Mouse (Mus musculus): ENCODE measurements around the gene Atp2a2. TPM values are rescaled to one million over a fixed set of nuclear protein-coding genes. Genes with fewer than 3 reads are reported as not detected.

Atp2a2 gene
- total and polyA plus RNA-seq, 3 experiments = 61.6 to 158 (median 80.9) TPM

DNA sequence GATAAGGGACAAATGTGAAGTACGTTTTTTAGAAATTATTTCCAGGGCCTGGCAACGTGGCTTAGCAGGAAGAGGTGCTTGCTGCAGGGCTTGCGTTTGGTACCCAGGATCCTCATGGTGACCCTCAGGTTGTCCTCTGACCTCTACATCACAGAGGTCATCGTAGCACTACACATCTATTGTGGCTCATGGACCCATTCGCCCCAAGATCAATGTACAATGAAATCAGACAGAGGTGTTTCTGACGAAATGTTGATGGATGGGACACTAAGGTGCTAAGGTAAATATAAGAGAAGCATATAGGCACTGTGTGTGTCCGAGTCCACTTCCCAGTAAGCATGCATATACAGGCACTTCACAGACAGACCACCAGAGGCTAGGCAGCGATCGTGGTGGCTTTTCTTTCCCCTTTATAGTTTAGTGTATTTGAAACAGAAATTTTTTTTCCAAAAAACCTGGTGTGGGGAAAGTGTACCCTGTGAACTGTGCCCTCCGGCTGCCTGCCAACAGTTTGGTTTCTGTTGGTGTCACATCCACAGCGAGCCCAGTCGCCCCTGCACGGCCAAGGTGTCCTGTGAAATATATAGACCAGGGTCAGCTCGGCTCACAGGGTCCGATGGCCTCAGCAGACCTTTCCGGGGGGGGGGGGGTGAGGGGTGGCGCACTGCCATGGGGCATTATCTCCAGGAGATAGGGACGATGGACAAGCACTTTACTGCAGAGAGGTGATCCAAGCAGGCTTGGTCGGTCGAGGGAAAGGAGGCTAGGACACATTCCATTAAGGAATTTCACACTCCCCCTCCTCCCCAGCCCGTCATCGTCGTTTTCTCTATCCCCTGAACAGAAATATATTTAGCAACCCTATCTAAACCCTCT is 18.5 kb upstream of the Atp2a2 start:
- Histone ChIP-seq H3K9ac (ENCODE audit: insufficient read depth, low read depth) (no peak overlapping the region), H3K4me1 (ENCODE audit: control insufficient read depth in 1 of 2, insufficient read depth in 2 of 2) (peaks cover 3 to 21% of the 10 kb centered on the region in 2 experiments; a peak in 3 of 4 replicates), H3K36me3 (replicated peaks in 1 of 2; ENCODE audit: control insufficient read depth in 1 of 2, insufficient read depth in 1 of 2, low read length in 1 of 2) (no peaks in the 10 kb centered on the region), H3K9me3 (replicated peaks; ENCODE audit: low read length) (no peaks in the 10 kb centered on the region), H3K27me3 (replicated peaks) (peaks cover 7% of the 10 kb centered on the region), H3K4me2 (ENCODE audit: insufficient read depth, low read depth, poor library complexity, severe bottlenecking) (no peak overlapping the region), H3K4me3 (replicated peaks in 1 of 3; ENCODE audit: low read depth in 2 of 3, low read length in 2 of 3, poor library complexity in 1 of 3) (no peak overlapping the region), H3K79me2 (replicated peaks; ENCODE audit: control insufficient read depth, extremely low read depth, insufficient read depth, poor library complexity, severe bottlenecking) (no peaks in the 10 kb centered on the region), H3K27ac (ENCODE audit: insufficient read depth, low read depth) (no peak overlapping the region)
- dilution Hi-C loops (cut with MboI; ENCODE audit: extremely low pct_ligation_motif_present, extremely low pct_unique_long_range_greater_than_20kb, low sequenced_read_pairs) = no loop called here
- in situ Hi-C loops (cut with MboI; ENCODE audit: low pct_ligation_motif_present, low pct_unique_long_range_greater_than_20kb, low sequenced_read_pairs) = loop anchor here (25.0 kb wide), 1 partner anchor 92 kb away; the partner anchor contains the start of gene Ift81
- TF ChIP-seq ZMIZ1 (IDR thresholded peaks at IDR 0.05; ENCODE audit: low read depth, low read length) = no peak
- TF ChIP-seq CTCF (conservative IDR thresholded peaks at IDR 0.05 in 1 of 2, IDR thresholded peaks at IDR 0.05 in 1 of 2; ENCODE audit: low read depth in 2 of 2, low read length in 2 of 2) = no peak
- no peak for TF ChIP-seq NRF1 (IDR thresholded peaks at IDR 0.05; ENCODE audit: low read depth, low read length)
- TF ChIP-seq ZC3H11A (IDR thresholded peaks at IDR 0.05; ENCODE audit: low read depth, low read length) = no peak
- TF ChIP-seq MXI1 (IDR thresholded peaks at IDR 0.05; ENCODE audit: low read depth, low read length) = no peak
- no peak for TF ChIP-seq BHLHE40 (IDR thresholded peaks at IDR 0.05; ENCODE audit: low read depth, low read length)
- TF ChIP-seq MAX (IDR thresholded peaks at IDR 0.05; ENCODE audit: low read length) = no peak
- no peak for TF ChIP-seq RAD21 (IDR thresholded peaks at IDR 0.05; ENCODE audit: low read depth, low read length)
- TF ChIP-seq UBTF (IDR thresholded peaks at IDR 0.05; ENCODE audit: low read depth, low read length) = no peak
- no peak for TF ChIP-seq CHD1 (IDR thresholded peaks at IDR 0.05; ENCODE audit: low read depth, low read length)
- TF ChIP-seq POLR2A (IDR thresholded peaks at IDR 0.05; ENCODE audit: low read depth, low read length) = no peak
- TF ChIP-seq MAFK (IDR thresholded peaks at IDR 0.05; ENCODE audit: insufficient replicate concordance, low read length) = no peak
- no peak for TF ChIP-seq IRF4 (IDR thresholded peaks at IDR 0.05; ENCODE audit: low read depth, low read length)
- no peak for TF ChIP-seq GABPA (IDR thresholded peaks at IDR 0.05; ENCODE audit: insufficient replicate concordance, low read depth, low read length)
- DNase-seq (ENCODE audit: extremely low read depth) = no peak

DNA sequence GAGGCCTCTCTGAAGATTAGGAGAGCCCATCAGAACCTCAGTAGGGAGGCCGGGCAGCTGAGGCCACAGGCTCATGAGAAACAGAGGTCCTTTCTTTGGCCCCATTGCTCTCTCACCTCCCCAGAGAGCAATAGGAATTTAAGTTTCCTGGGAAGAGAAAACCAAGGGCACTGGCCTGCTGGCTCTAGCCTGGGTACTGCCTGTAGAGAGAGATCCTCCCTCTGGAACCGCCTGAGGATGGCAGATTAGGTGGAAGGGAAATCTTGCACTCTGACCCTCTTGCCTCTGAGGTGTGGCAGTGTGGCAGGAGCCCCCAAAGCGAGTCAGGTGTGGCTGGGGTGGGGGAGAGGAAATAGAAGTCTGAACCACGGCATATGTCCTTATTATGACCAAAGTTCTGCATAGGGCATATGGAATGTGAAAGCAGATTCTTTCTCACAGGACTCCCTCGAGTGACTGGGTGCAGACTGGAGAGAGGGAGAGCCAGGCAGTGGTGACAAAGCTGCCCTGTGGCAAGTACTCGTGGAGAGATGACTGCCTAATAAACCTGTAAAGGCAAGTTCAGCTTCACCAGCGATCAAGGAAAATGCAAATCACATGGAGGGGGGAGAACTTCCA is 17.1 kb upstream of the Atp2a2 start:
- Histone ChIP-seq H3K4me1 (ENCODE audit: control insufficient read depth in 1 of 2, insufficient read depth in 2 of 2) (peaks cover 3 to 29% of the 10 kb centered on the region in 2 experiments; a peak in 3 of 4 replicates), H3K27ac (ENCODE audit: insufficient read depth, low read depth) (no peak overlapping the region), H3K36me3 (replicated peaks in 1 of 2; ENCODE audit: control insufficient read depth in 1 of 2, insufficient read depth in 1 of 2, low read length in 1 of 2) (no peaks in the 10 kb centered on the region), H3K27me3 (replicated peaks) (no peaks in the 10 kb centered on the region), H3K79me2 (replicated peaks; ENCODE audit: control insufficient read depth, extremely low read depth, insufficient read depth, poor library complexity, severe bottlenecking) (no peaks in the 10 kb centered on the region), H3K9ac (ENCODE audit: insufficient read depth, low read depth) (no peak overlapping the region), H3K4me2 (ENCODE audit: insufficient read depth, low read depth, poor library complexity, severe bottlenecking) (no peak overlapping the region), H3K4me3 (replicated peaks in 1 of 3; ENCODE audit: low read depth in 2 of 3, low read length in 2 of 3, poor library complexity in 1 of 3) (no peak overlapping the region), H3K9me3 (replicated peaks; ENCODE audit: low read length) (no peaks in the 10 kb centered on the region)
- in situ Hi-C loops (cut with MboI; ENCODE audit: low pct_ligation_motif_present, low pct_unique_long_range_greater_than_20kb, low sequenced_read_pairs) (loop anchor here (25.0 kb wide), 1 partner anchor 93 kb away; the partner anchor contains the start of gene Ift81), dilution Hi-C loops (cut with MboI; ENCODE audit: extremely low pct_ligation_motif_present, extremely low pct_unique_long_range_greater_than_20kb, low sequenced_read_pairs) (no loop called here)
- no peak for DNase-seq (ENCODE audit: extremely low read depth)
- TF ChIP-seq ZNF384 (IDR thresholded peaks at IDR 0.05; ENCODE audit: low read depth, low read length) (no peak), E2F4 (IDR thresholded peaks at IDR 0.05; ENCODE audit: insufficient replicate concordance, low read depth, low read length) (no peak), POLR2A (IDR thresholded peaks at IDR 0.05; ENCODE audit: low read depth, low read length) (no peak), MXI1 (IDR thresholded peaks at IDR 0.05; ENCODE audit: low read depth, low read length) (no peak), MAFK (IDR thresholded peaks at IDR 0.05; ENCODE audit: insufficient replicate concordance, low read length) (no peak), ELF1 (IDR thresholded peaks at IDR 0.05; ENCODE audit: low read depth, low read length) (no peak), RAD21 (IDR thresholded peaks at IDR 0.05; ENCODE audit: low read depth, low read length) (no peak), CHD2 (IDR thresholded peaks at IDR 0.05; ENCODE audit: low read length) (no peak), NELFE (IDR thresholded peaks at IDR 0.05; ENCODE audit: low read depth, low read length) (no peak), GABPA (IDR thresholded peaks at IDR 0.05; ENCODE audit: insufficient replicate concordance, low read depth, low read length) (no peak), USF1 (IDR thresholded peaks at IDR 0.05; ENCODE audit: low read depth, low read length) (no peak), PAX5 (IDR thresholded peaks at IDR 0.05; ENCODE audit: low read length) (no peak), USF2 (conservative IDR thresholded peaks at IDR 0.05; ENCODE audit: low read depth, low read length) (no peak), TBP (conservative IDR thresholded peaks at IDR 0.05; ENCODE audit: low read depth, low read length) (no peak), JUND (conservative IDR thresholded peaks at IDR 0.05; ENCODE audit: low read depth, low read length) (no peak), POLR2AphosphoS2 (IDR thresholded peaks at IDR 0.05; ENCODE audit: low read depth, low read length) (no peak), NRF1 (IDR thresholded peaks at IDR 0.05; ENCODE audit: low read depth, low read length) (no peak), SIN3A (IDR thresholded peaks at IDR 0.05; ENCODE audit: low read length) (no peak), IRF4 (IDR thresholded peaks at IDR 0.05; ENCODE audit: low read depth, low read length) (no peak), KAT2A (IDR thresholded peaks at IDR 0.05; ENCODE audit: insufficient replicate concordance, low read length) (no peak)

Measured in CH12.LX (cell line).